Mouse (Mus musculus) heart, postnatal 25 days (tissue): ENCODE data around the gene Gm28043. TPM values are rescaled to one million over a fixed set of nuclear protein-coding genes. Genes with fewer than 3 reads are reported as not detected.
A peak's percentile ranks its signal among the peaks of the same experiment; 100 is the strongest.
"Not testable (repeated sequence)": the region's sequence is repeated elsewhere in the genome, so short reads cannot be mapped to it uniquely, and the experiment has no call there.

Source experiments
- DNase-seq: peaks from one replicate; pipeline ENCODE4 v3.0.0; 2022; ENCODE audit warnings: low spot score
- intact Hi-C: fragments of 180-260 bp; cut with DNase I; formaldehyde crosslinking; loops from one replicate; pipeline ENCODE4 v1.15.1; 2025
- total RNA-seq, 2 experiments: library from RNA; stranded (reverse); gene quantifications; 2 replicates each; pipeline ENCODE4 v1.2.3; 2021

The Gm28043 gene
- total RNA-seq, 2 experiments from 2014 or later: 0.68 to 1.2 TPM

GRCm38 (mm10) chr17:29704781-29705180, 90.1 kb downstream of the Gm28043 start:
- DNase-seq: no peak
- intact Hi-C loops: loop anchor here (2.0 to 5.0 kb wide), 2 partner anchors 73 to 178 kb away; no protein-coding TSS in a partner anchor

- intact Hi-C loops: loop anchor here (2.0 to 5.0 kb wide), 2 partner anchors 71 to 177 kb away; no protein-coding TSS in a partner anchor
- DNase-seq: no peak
Observed at GRCm38 (mm10) chr17:29705881-29706280, 91.2 kb downstream of the Gm28043 start.

GRCm38 (mm10) chr17:29706981-29707545, 92.4 kb downstream of the Gm28043 start:
- no peak for DNase-seq
- intact Hi-C loops: loop anchor here (5.0 kb wide), 1 partner anchor 70 kb away; no protein-coding TSS in a partner anchor

GRCm38 (mm10) chr17:29708783-29709182, 94.1 kb downstream of the Gm28043 start:
- no peak for DNase-seq
- intact Hi-C loops: loop anchor here (5.0 kb wide), 1 partner anchor 69 kb away; no protein-coding TSS in a partner anchor

- intact Hi-C loops: no loop called here
- no peak for DNase-seq
Observed at GRCm38 (mm10) chr17:29710562-29711044, 95.9 kb downstream of the Gm28043 start.

- intact Hi-C loops: no loop called here
- no peak for DNase-seq
Observed at GRCm38 (mm10) chr17:29711076-29711744, 96.5 kb downstream of the Gm28043 start.

GRCm38 (mm10) chr17:29711745-29712431, 97.2 kb downstream of the Gm28043 start:
- DNase-seq: no peak
- intact Hi-C loops: no loop called here

- intact Hi-C loops: no loop called here
Observed at GRCm38 (mm10) chr17:29712565-29712964, 97.9 kb downstream of the Gm28043 start.

GRCm38 (mm10) chr17:29713734-29714133, 99.1 kb downstream of the Gm28043 start:
- DNase-seq, intact Hi-C loops: not testable (repeated sequence)

More at GRCm38 (mm10) chr17:29712565-29712964, 97.9 kb downstream of the Gm28043 start:
- no peak for DNase-seq

GRCm38 (mm10) chr17:29716732-29717445, 102.2 kb downstream of the Gm28043 start, which contains the start of gene Ccdc167:
Gene Ccdc167 (minus strand): TSS chr17:29717044.
- peak; percentile 91 for DNase-seq
- intact Hi-C loops: no loop called here

GRCm38 (mm10) chr17:29718660-29719059, 104.0 kb downstream of the Gm28043 start:
- no peak for DNase-seq
- intact Hi-C loops: loop anchor here (1.0 kb wide), 1 partner anchor 60 kb away; no protein-coding TSS in a partner anchor

- DNase-seq: no peak
- intact Hi-C loops: no loop called here
Observed at GRCm38 (mm10) chr17:29719628-29720575, 105.2 kb downstream of the Gm28043 start.

GRCm38 (mm10) chr17:29720755-29721365, 106.2 kb downstream of the Gm28043 start:
- intact Hi-C loops: no loop called here
- DNase-seq: no peak

GRCm38 (mm10) chr17:29724610-29725009, 109.9 kb downstream of the Gm28043 start:
- intact Hi-C loops: no loop called here
- no peak for DNase-seq

GRCm38 (mm10) chr17:29725027-29725620, 110.4 kb downstream of the Gm28043 start:
- intact Hi-C loops: no loop called here
- no peak for DNase-seq

GRCm38 (mm10) chr17:29728082-29728481, 113.4 kb downstream of the Gm28043 start:
- no peak for DNase-seq
- intact Hi-C loops: no loop called here

GRCm38 (mm10) chr17:29730510-29731265, 116.0 kb downstream of the Gm28043 start:
- DNase-seq: no peak
- intact Hi-C loops: no loop called here
